ENCODE assay signal across 14 mouse cellular contexts in genomic region chr15:83706528-83707199, GRCm38 (mm10). TPM values are rescaled to one million over a fixed set of nuclear protein-coding genes. Genes with fewer than 3 reads are reported as not detected.
DNase-seq lines count a peak whose midpoint lies in the region; ATAC-seq lines count a peak whose summit lies in the region.
"Had no signal": no experiment of that assay in that cellular context is flagged by ENCODE, and none has a peak within 500 bp of the region (broad histone marks: within the 10 kb centered on the region; RNA-seq: fewer than 3 reads in every experiment).

No protein-coding gene starts in this region.

- ATAC-seq in heart, embryonic 12.5 days (ENCODE audit: insufficient number of reproducible peaks, low FRiP score), result 0 out of 2 replicates have a peak, but pooled peaks have one; percentile 57
- peak; percentile 76 for ATAC-seq in embryonic facial prominence, embryonic 15.5 days (ENCODE audit: insufficient number of reproducible peaks, low FRiP score, low TSS enrichment, low read depth)
- peak; percentile 69; the same call in 1 of the 2 replicates for ATAC-seq in limb, embryonic 15.5 days (ENCODE audit: insufficient number of reproducible peaks, low FRiP score, low TSS enrichment, low read depth)
- ATAC-seq: intestine, postnatal 0 days had no signal

- WGBS in heart, embryonic 12.5 days, result 41% methylated on average over 9 of the region's 10 CpGs
- WGBS in embryonic facial prominence, embryonic 15.5 days, result 32% methylated on average over 10 of the region's 10 CpGs
- WGBS in limb, embryonic 15.5 days, result 38% methylated on average over 10 of the region's 10 CpGs

- intact Hi-C loops in heart, postnatal 36 days (cut with DNase I), result no loop called here

- no peak for DNase-seq in heart, postnatal 36 days
- DNase-seq in kidney, postnatal 14 days, result peak; percentile 24
- DNase-seq in kidney, adult 11 months, result no peak
- DNase-seq in frontal cortex, postnatal 25 days (ENCODE audit: low spot score in 2 of 2), result no peak
- DNase-seq in right cerebral cortex, adult 18-20 months, result no peak
- DNase-seq: adrenal gland, adult 8-10 months; gastrocnemius, postnatal 25 days; right cerebral cortex, postnatal 14 days; thymus, postnatal 25 days had no signal

- peaks cover 12% of the 10 kb centered on the region for H3K4me1 ChIP-seq in heart, embryonic 12.5 days (replicated peaks)
- H3K4me1 ChIP-seq in embryonic facial prominence, embryonic 15.5 days, result 0 out of 2 replicates have a peak, but pooled peaks cover 6% of the 10 kb centered on the region
- peaks cover 15% of the 10 kb centered on the region for H3K4me1 ChIP-seq in limb, embryonic 15.5 days

- H3K9ac ChIP-seq in heart, embryonic 12.5 days, result 0 out of 2 replicates have a peak overlapping the region, but pooled peaks have one; percentile 37
- H3K9ac ChIP-seq in embryonic facial prominence, embryonic 15.5 days, result no peak overlapping the region
- H3K9ac ChIP-seq in limb, embryonic 15.5 days, result no peak overlapping the region

- no peak overlapping the region for H3K4me3 ChIP-seq in heart, embryonic 12.5 days
- no peak overlapping the region for H3K4me3 ChIP-seq in embryonic facial prominence, embryonic 15.5 days (replicated peaks)
- H3K4me3 ChIP-seq in limb, embryonic 15.5 days, result no peak overlapping the region

- peak overlapping the region; percentile 4; the same call in 1 of the 2 replicates for H3K4me2 ChIP-seq in heart, embryonic 12.5 days
- no peak overlapping the region for H3K4me2 ChIP-seq in embryonic facial prominence, embryonic 15.5 days (replicated peaks)
- no peak overlapping the region for H3K4me2 ChIP-seq in limb, embryonic 15.5 days

- H3K36me3 ChIP-seq in heart, embryonic 12.5 days, result peaks cover 10% of the 10 kb centered on the region; the same call in 1 of the 2 replicates
- H3K36me3 ChIP-seq in embryonic facial prominence, embryonic 15.5 days, result no peaks in the 10 kb centered on the region
- no peaks in the 10 kb centered on the region for H3K36me3 ChIP-seq in limb, embryonic 15.5 days

- H3K9me3 ChIP-seq in heart, embryonic 12.5 days (replicated peaks), result no peaks in the 10 kb centered on the region
- H3K9me3 ChIP-seq in embryonic facial prominence, embryonic 15.5 days (replicated peaks), result no peaks in the 10 kb centered on the region
- H3K9me3 ChIP-seq in limb, embryonic 15.5 days, result no peaks in the 10 kb centered on the region

- H3K27ac ChIP-seq in heart, embryonic 12.5 days (ENCODE audit: poor library complexity, severe bottlenecking), result peak overlapping the region; percentile 58
- no peak overlapping the region for H3K27ac ChIP-seq in embryonic facial prominence, embryonic 15.5 days (replicated peaks)
- no peak overlapping the region for H3K27ac ChIP-seq in limb, embryonic 15.5 days
- H3K27ac ChIP-seq: macrophage had no signal

- H3K27me3 ChIP-seq in heart, embryonic 12.5 days (replicated peaks), result no peaks in the 10 kb centered on the region
- H3K27me3 ChIP-seq in embryonic facial prominence, embryonic 15.5 days, result peaks cover 27% of the 10 kb centered on the region; the same call in 1 of the 2 replicates
- H3K27me3 ChIP-seq in limb, embryonic 15.5 days, result peaks cover 31% of the 10 kb centered on the region

RNA-seq across cellular contexts. Expression of gene Scube1, which starts 18.2 kb away (rescaled TPM):
- polyA plus RNA-seq in heart, embryonic 12.5 days (2016; fragmentation: Nextera tagmentation; extraction: Ambion mirVana), result 16.3 and 16.6 TPM in 2 replicates
- 1 to 10 TPM; 1.3 TPM for total RNA-seq in heart, postnatal 36 days (2021)
- polyA plus RNA-seq in embryonic facial prominence, embryonic 15.5 days (2015; fragmentation: Nextera tagmentation; extraction: Ambion mirVana), result 11.1 and 14.5 TPM in 2 replicates
- 7.1 and 9.7 TPM in 2 replicates for polyA plus RNA-seq in limb, embryonic 15.5 days (2015; fragmentation: Nextera tagmentation; extraction: Ambion mirVana)
- polyA plus RNA-seq: macrophage had no signal
